Mouse (Mus musculus) heart, adult 18-20 months (tissue): ENCODE results near the gene Zfp317. TPM values are rescaled to one million over a fixed set of nuclear protein-coding genes. Genes with fewer than 3 reads are reported as not detected.
"Not testable (repeated sequence)": the region's sequence is repeated elsewhere in the genome, so short reads cannot be mapped to it uniquely, and the experiment has no call there.

Source experiments
- DNase-seq, 2 experiments: peaks; one replicate each; pipeline ENCODE4 v3.0.0; 2021 to 2022; ENCODE audit warnings: mixed read lengths in 1 of 2
- long read RNA-seq, 2 experiments: library from polyadenylated mRNA; stranded (forward); transcript quantifications; one replicate each; pipeline ENCODE4 v2.0.0; 2021
- total RNA-seq, 2 experiments: library from RNA; stranded (reverse); gene quantifications; 2 replicates each; pipeline ENCODE4 v1.2.3; 2021

The Zfp317 gene
- 10 to 100 TPM; 14.0 to 14.9 TPM for total RNA-seq
- long read RNA-seq, experiment 1, partial matches to known transcripts = 0 of 11 reads
- long read RNA-seq, experiment 1, other reads (novel, unspliced or antisense) = 8 of 11 reads
- long read RNA-seq, experiment 2, partial matches to known transcripts = 0 of 2 reads
- long read RNA-seq, experiment 2, other reads (novel, unspliced or antisense) = 2 of 2 reads

GRCm38 (mm10) chr9:19621843-19622822 is at the start of gene Zfp317:
Zfp317 (plus strand) TSS chr9:19622102.
- DNase-seq = peak; percentile 94 to 98

GRCm38 (mm10) chr9:19582317-19582716 is 39.6 kb upstream of the Zfp317 start, which contains the start of gene Olfr855:
Olfr855 (plus strand) TSS chr9:19582617.
- no peak for DNase-seq

GRCm38 (mm10) chr9:19621297-19621696 is 605 bp upstream of the Zfp317 start:
- no peak for DNase-seq

- no peak for DNase-seq
These were observed 7.7 kb downstream of the Zfp317 start for GRCm38 (mm10) chr9:19629574-19629973.

GRCm38 (mm10) chr9:19645193-19645592 is 23.3 kb downstream of the Zfp317 start:
- no peak for DNase-seq

- DNase-seq = no peak
These were observed 68.4 kb downstream of the Zfp317 start for GRCm38 (mm10) chr9:19690281-19690680.

- DNase-seq = no peak
These were observed 69.5 kb downstream of the Zfp317 start for GRCm38 (mm10) chr9:19691426-19691825.

- no peak for DNase-seq
These were observed 70.5 kb downstream of the Zfp317 start for GRCm38 (mm10) chr9:19692430-19692829.

- DNase-seq = not testable (repeated sequence)
These were observed 72.4 kb downstream of the Zfp317 start for GRCm38 (mm10) chr9:19694285-19694684.

- DNase-seq = not testable (repeated sequence)
These were observed 73.0 kb downstream of the Zfp317 start for GRCm38 (mm10) chr9:19694898-19695379.

Other genes starting within 250 kb of the Zfp317 start
- not detected for gene Olfr847, start 243.4 kb upstream of the Zfp317 start, total RNA-seq
- gene Olfr849, start 181.8 kb upstream of the Zfp317 start, total RNA-seq = not detected
- gene Olfr850, start 143.9 kb upstream of the Zfp317 start, total RNA-seq = not detected
- not detected for gene Olfr851, start 128.8 kb upstream of the Zfp317 start, total RNA-seq
- gene Olfr853, start 81.0 kb upstream of the Zfp317 start, total RNA-seq = not detected
- not detected for gene Olfr854, start 54.7 kb upstream of the Zfp317 start, total RNA-seq
- gene Olfr855, start 39.5 kb upstream of the Zfp317 start, total RNA-seq = not detected
- not detected for gene Olfr857, start 87.3 kb downstream of the Zfp317 start, total RNA-seq
- gene Olfr58, start 158.2 kb downstream of the Zfp317 start, total RNA-seq = not detected
- gene Olfr859, start 182.8 kb downstream of the Zfp317 start, total RNA-seq = not detected
- gene Olfr860, start 227.6 kb downstream of the Zfp317 start, total RNA-seq = not detected